Mouse (Mus musculus) heart, postnatal 25 days (tissue): ENCODE results near the gene Slc25a27. TPM values are rescaled to one million over a fixed set of nuclear protein-coding genes. Genes with fewer than 3 reads are reported as not detected.
A peak's percentile ranks its signal among the peaks of the same experiment; 100 is the strongest.

Experiments used
- DNase-seq: peaks from one replicate; pipeline ENCODE4 v3.0.0; 2022; ENCODE audit warnings: low spot score
- intact Hi-C: fragments of 180-260 bp; cut with DNase I; formaldehyde crosslinking; loops from one replicate; pipeline ENCODE4 v1.15.1; 2025
- total RNA-seq, 2 experiments: library from RNA; stranded (reverse); gene quantifications; 2 replicates each; pipeline ENCODE4 v1.2.3; 2021

Slc25a27 gene
- total RNA-seq, 2 experiments from 2014 or later: 2.4 to 2.5 TPM

DNA sequence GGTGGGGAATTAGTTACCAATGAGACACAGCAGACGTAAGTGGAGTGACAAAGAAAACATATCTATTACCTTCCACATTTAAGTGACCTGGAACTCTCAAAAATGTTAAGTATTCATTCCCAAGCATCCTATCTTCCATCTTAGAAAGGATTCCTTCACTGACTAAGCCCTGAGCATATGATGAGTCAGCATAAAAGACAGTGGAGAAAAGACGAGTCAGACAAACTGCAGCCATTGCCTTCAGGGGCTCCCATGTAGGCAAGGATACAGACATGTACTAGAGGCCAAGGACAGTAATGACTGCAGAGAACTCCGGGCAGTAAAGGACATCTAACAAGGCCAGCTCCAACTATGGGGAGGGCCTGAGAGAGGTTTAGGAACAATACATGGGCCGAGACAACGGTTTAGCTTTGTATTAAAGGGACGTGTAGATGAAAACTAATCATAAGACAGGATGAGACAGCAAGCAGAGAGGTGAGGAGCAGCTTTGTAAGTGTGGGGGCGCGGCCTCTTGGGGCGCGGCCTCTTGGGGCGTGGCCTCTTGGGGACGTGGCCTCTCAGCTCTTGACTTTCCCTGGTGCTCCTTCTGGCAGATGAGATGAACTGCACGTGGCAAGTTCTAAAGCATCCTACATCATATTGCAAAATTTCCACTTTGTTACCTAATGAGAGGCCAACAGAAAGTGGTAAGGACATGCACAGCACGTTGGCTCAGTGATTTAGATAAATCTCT, 15.5 kb downstream of the Slc25a27 start:
- intact Hi-C loops: no loop called here
- no peak for DNase-seq

DNA sequence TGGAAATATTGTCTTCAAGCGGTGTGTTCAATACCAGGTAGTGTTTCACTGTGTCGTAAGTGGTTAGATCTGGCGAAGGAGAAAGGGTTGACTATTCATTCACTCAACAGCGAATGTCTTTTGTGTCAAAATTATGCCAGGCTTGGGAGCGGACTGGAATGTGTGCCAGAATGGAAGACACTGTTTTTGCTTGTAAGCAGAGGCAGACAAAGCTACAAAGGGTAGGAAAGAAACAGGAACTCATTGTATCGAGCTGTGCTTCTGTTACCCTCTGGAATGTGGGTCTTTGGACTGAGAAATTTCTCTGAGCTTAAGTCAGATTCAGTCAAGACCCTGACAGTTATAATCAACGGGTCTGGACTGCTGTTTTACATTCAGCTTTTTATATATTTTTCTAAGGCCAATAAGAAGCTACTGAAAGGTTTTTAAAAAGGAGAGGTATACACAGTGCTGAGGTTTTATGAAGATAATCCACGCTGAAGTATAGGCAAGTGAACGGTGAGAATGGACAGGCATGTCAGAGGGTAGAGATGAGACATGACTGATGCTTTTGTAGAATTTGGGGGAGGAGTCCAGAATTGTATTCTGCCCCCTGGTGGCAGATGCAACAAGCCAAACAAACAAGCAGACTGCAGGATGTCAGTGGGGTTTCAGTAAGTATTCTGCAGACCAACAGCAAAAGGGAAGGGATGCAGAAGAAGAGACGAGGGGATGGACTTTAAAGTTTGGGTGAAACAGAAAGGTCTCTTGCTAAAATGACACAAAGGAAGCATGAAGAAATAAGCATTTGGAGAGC, 17.2 kb downstream of the Slc25a27 start:
- no peak for DNase-seq
- intact Hi-C loops: no loop called here

DNA sequence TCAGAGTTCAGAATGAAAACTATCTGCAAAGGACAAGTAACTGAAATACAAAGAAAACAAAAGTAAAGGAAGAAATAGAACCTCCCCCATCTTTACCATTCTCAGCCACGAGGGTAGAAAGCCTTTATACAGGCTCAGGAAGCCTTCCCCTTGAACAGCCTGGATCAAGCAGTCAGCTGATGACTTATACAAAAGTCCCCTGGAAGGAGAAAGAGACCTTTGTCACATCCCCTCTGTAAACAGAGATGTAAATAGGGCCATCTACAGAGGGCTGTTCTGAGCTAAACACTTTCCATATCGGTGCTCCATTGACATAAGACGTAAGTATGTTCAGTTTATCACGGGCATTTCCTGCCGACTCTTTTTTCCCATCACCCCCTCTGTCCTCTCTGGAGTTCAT, 20.1 kb downstream of the Slc25a27 start:
- intact Hi-C loops: no loop called here
- DNase-seq: no peak

DNA sequence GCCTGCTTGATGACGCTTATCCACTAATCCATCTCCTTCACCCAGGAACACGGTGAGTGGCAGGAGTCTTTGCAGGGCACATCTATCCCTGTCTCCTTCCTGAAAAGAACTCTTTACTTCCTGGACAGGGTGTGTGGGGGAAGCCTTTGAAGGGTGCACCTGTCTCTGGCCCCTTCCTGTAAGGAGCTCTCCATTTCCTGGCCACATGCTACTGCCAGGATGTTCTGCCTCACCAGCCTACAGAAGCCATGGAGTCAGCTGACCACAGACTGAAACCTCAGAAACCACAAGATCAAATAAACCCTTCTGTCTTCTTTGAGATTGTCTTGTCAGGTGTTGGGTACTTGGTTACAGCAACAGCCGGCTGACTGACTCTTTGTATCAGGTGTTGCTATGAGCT, 21.9 kb downstream of the Slc25a27 start:
- no peak for DNase-seq
- intact Hi-C loops: no loop called here

GRCm38 (mm10) chr17:43644375-43644774, 22.6 kb downstream of the Slc25a27 start:
- intact Hi-C loops: no loop called here
- DNase-seq: no peak

DNA sequence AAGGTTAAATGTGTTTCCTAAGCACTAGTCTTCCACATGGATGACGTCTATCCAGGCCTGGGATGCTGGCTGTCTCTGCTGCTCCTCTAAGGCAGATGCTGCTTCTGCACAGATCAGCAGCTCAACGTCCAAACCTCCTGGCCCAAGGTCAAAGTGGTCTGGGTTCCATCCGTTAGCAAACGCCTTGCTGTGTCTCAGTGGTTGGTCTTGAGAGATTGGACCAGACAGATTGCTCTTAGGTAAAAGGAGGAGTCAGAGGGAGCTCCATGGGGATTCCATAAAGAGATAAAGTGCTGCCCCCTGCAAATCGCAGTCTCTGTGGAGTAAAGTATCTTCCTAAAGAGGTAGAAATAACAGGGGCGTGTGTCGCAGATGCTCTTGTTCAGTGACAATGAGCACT, 23.8 kb downstream of the Slc25a27 start:
- intact Hi-C loops: no loop called here

GRCm38 (mm10) chr17:43640825-43641224, 26.2 kb downstream of the Slc25a27 start:
- intact Hi-C loops: no loop called here
- DNase-seq: no peak

More for the DNA sequence above, 23.8 kb downstream of the Slc25a27 start:
- no peak for DNase-seq

GRCm38 (mm10) chr17:43637146-43637545, 29.9 kb downstream of the Slc25a27 start:
- intact Hi-C loops: no loop called here
- DNase-seq: no peak

- intact Hi-C loops: no loop called here
Observed at GRCm38 (mm10) chr17:43630427-43630760, 36.6 kb downstream of the Slc25a27 start.

DNA sequence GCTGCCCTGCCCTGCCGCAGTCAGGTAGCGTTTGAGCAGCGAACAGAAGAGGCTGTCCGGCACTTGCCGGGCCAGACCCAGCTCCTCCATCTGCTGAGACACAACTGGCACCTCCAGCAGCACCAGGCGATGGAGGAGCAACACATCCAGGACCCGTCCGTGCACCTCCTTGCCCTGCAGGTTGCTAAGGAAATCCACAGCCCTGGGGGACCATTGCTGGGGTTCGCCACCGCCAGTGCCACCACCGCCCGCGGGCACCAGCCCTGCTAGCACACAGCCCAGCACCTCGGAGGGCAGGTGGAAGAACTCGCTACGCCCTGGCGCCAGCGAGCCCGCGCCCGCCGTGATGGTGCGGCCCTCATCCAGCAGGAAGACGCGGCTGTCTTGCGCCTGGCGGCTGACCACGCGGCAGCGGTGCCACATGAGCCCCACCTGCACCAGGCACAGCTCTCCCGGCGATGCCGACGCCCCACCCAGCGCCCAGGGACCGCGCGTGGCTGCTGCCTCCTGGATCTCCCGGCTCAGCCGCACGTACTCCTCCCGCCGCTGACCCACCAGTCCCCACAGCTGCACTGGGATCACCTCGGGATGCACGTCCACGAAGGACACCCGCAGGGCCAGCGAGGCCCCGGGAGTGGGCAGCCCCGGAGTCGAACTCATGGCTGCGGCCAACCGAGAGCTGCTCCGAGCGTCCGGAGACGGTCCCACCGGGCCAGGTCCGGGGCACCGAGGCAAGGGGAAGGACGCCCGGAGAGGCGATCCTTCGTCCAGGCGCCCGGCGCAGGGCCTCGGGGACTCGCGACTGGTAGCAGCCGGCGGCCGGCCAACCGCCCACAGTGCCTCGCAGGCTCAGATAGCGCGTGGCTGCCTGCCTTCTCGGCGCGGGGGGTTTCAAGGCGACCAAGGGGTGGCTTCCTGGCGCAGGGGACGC, 37.3 kb downstream of the Slc25a27 start, which contains the start of gene Tdrd6:
Gene Tdrd6 (minus strand): TSS at position 804 of the 931 bp plus-strand sequence.
- intact Hi-C loops: no loop called here
- no peak for DNase-seq

More at GRCm38 (mm10) chr17:43630427-43630760, 36.6 kb downstream of the Slc25a27 start:
- DNase-seq: no peak

GRCm38 (mm10) chr17:43629026-43629495, 38.0 kb downstream of the Slc25a27 start:
- intact Hi-C loops: no loop called here
- DNase-seq: no peak

DNA sequence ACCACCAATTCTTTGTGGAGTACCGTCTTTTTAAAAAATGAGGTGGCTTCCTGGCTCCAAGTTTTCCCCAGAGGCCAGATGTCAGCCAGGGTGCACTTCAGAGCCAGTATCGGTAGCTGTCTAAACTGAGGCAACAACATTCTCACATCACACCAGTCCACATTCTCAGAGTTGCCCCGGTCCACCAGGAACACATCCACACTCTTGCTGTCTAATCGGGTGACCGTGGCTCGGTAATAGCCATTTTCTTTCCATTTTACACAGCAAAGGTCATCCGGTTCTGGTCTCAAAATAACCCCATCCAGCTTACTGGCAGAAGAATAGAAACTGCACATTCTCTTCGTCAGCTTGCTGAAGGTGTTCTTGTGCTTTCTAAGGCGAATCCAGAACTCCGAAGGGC, 38.8 kb downstream of the Slc25a27 start:
- no peak for DNase-seq
- intact Hi-C loops: no loop called here

DNA sequence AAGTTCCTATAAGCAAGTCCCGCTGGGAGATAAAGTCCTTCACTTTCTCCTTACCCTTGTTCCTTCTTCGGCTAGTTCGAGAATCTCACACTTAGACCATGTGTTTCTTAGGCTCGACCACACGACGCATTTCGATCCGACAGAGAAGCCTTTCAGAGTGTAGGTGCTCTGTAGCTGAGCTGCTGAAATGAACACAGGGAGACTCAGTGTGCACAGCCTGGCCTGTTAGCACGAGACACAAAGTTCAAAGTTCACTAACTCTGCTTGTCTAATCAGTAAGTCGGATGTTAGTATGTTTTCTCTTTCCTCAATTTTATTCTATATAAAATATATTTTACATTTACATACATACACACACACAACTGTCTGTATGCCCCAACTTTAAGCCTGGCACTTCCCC, 44.9 kb downstream of the Slc25a27 start:
- intact Hi-C loops: no loop called here
- DNase-seq: no peak

DNA sequence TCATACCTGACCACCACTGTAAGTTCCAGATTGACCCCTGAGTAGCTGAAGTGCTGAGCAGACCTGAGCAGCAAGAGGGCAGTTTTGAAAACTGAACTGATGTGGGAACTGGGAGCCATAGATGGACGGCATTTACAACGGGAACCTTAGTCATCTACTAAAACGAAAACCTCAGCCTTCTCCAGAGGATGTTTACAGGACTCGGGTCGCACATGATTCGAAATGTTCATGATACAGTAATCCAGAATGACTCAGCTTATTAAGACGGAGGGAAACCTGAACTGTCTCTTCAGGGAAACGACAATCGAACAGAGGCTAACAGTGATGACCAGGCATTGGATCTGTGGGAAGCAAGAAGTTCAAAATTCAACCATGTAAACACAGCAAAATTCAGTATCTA, 47.9 kb downstream of the Slc25a27 start:
- intact Hi-C loops: no loop called here
- DNase-seq: no peak

GRCm38 (mm10) chr17:43612221-43612620, 54.8 kb downstream of the Slc25a27 start:
- DNase-seq: no peak
- intact Hi-C loops: loop anchor here (5.0 kb wide), 1 partner anchor 600 kb away; no protein-coding TSS in a partner anchor

- intact Hi-C loops: loop anchor here (1.0 to 5.0 kb wide), 3 partner anchors 93 to 599 kb away; no protein-coding TSS in a partner anchor
- DNase-seq: no peak
Observed at GRCm38 (mm10) chr17:43611586-43611985, 55.4 kb downstream of the Slc25a27 start.

DNA sequence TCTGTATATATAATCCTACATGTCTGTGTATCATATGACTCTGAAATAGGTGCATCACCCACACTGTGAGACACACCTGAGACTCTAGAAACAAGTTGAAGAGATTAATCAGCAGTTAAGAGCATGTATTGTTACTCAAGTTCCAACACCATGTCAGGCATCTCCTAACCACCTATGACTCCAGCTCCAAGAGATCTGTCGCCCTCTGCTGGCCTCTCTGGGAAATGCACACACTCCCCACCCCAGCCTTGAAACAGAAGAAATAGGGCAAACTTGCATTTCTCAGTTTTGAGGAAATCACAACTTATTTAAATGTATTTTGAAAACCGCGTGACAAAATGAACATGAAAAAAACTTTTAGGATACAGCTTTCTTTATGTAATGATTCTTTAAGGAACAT, 60.3 kb downstream of the Slc25a27 start:
- DNase-seq: peak; percentile 20
- intact Hi-C loops: loop anchor here (1.0 kb wide), 1 partner anchor 87 kb away; no protein-coding TSS in a partner anchor

GRCm38 (mm10) chr17:43598706-43599105, 68.3 kb downstream of the Slc25a27 start:
- DNase-seq: no peak
- intact Hi-C loops: no loop called here

- DNase-seq: no peak
- intact Hi-C loops: no loop called here
Observed at GRCm38 (mm10) chr17:43597742-43598141, 69.3 kb downstream of the Slc25a27 start.
